Comparison of ENCODE assay signal across 8 mouse cellular contexts in genomic region chr5:24540387-24541143, GRCm38 (mm10). TPM values are rescaled to one million over a fixed set of nuclear protein-coding genes. Genes with fewer than 3 reads are reported as not detected.
DNase-seq lines count a peak whose midpoint lies in the region; ATAC-seq and TF ChIP-seq lines count a peak whose summit lies in the region.

Gene Asb10, minus strand, starts transcription at chr5:24540978.

- no peak within 1 kb of the TSS for H3K27ac ChIP-seq in forebrain, embryonic 13.5 days
- H3K27ac ChIP-seq in forebrain, embryonic 15.5 days (replicated peaks) = no peak within 1 kb of the TSS
- H3K27ac ChIP-seq in kidney, postnatal 0 days = no peak within 1 kb of the TSS

- peak; percentile 74 for DNase-seq in adrenal gland, postnatal 14 days
- DNase-seq in heart, adult 9 months (ENCODE audit: low spot score in 2 of 2) = peak; percentile 80 to 84
- peak; percentile 73 for DNase-seq in kidney, postnatal 0 days (ENCODE audit: low spot score)
- peak; percentile 33 for DNase-seq in lung, adult 2 months
- peak; percentile 16 for DNase-seq in telencephalon, adult 2 months (ENCODE audit: low read depth, low spot score)
- no peak for DNase-seq in T-cell, adult 2 months (ENCODE audit: low spot score)

- H3K27me3 ChIP-seq in forebrain, embryonic 13.5 days = 0 out of 2 replicates have a peak, but pooled peaks cover 3% of the 10 kb centered on the region
- no peaks in the 10 kb centered on the region for H3K27me3 ChIP-seq in forebrain, embryonic 15.5 days
- 0 out of 2 replicates have a peak, but pooled peaks cover under 1% of the 10 kb centered on the region for H3K27me3 ChIP-seq in kidney, postnatal 0 days (ENCODE audit: insufficient read depth, low read length)

- no peak for TF ChIP-seq POLR2A in lung, adult 2 months (IDR thresholded peaks at IDR 0.05; ENCODE audit: borderline replicate concordance, extremely low read depth, low read depth, low read length)

- no peak within 1 kb of the TSS for H3K4me2 ChIP-seq in forebrain, embryonic 13.5 days
- no peak within 1 kb of the TSS for H3K4me2 ChIP-seq in forebrain, embryonic 15.5 days (replicated peaks)
- H3K4me2 ChIP-seq in kidney, postnatal 0 days (ENCODE audit: low read length) = peak within 1 kb of the TSS; percentile 55

- 51% methylated on average over 14 of the region's 14 CpGs for WGBS in forebrain, embryonic 13.5 days
- WGBS in forebrain, embryonic 15.5 days = 53% methylated on average over 14 of the region's 14 CpGs
- WGBS in kidney, postnatal 0 days = 17% methylated on average over 14 of the region's 14 CpGs
- WGBS in lung, adult 2 months = 19% methylated on average over 14 of the region's 14 CpGs

- H3K36me3 ChIP-seq in forebrain, embryonic 13.5 days (ENCODE audit: poor library complexity, severe bottlenecking) = no peaks in the 10 kb centered on the region
- no peaks in the 10 kb centered on the region for H3K36me3 ChIP-seq in forebrain, embryonic 15.5 days
- H3K36me3 ChIP-seq in kidney, postnatal 0 days (ENCODE audit: insufficient read depth, low read length) = no peaks in the 10 kb centered on the region

- TF ChIP-seq CTCF in kidney, postnatal 0 days (IDR thresholded peaks at IDR 0.05; ENCODE audit: low read depth) = peak; percentile 17; the same call in 1 of the 2 replicates
- TF ChIP-seq CTCF in lung, adult 2 months (IDR thresholded peaks at IDR 0.05; ENCODE audit: insufficient read depth, low read length) = no peak

- H3K9me3 ChIP-seq in forebrain, embryonic 13.5 days (replicated peaks) = no peaks in the 10 kb centered on the region
- no peaks in the 10 kb centered on the region for H3K9me3 ChIP-seq in forebrain, embryonic 15.5 days
- no peaks in the 10 kb centered on the region for H3K9me3 ChIP-seq in kidney, postnatal 0 days (replicated peaks; ENCODE audit: low read length)

- H3K4me1 ChIP-seq in forebrain, embryonic 13.5 days = peaks cover 23% of the 10 kb centered on the region
- 0 out of 2 replicates have a peak, but pooled peaks cover 8% of the 10 kb centered on the region for H3K4me1 ChIP-seq in forebrain, embryonic 15.5 days
- H3K4me1 ChIP-seq in kidney, postnatal 0 days (replicated peaks; ENCODE audit: insufficient read depth, low read length) = peaks cover 21% of the 10 kb centered on the region; the same call in 1 of the 2 replicates
- peaks cover 6% of the 10 kb centered on the region for H3K4me1 ChIP-seq in lung, adult 2 months (ENCODE audit: control insufficient read depth, insufficient read depth, low read length)

- no peak within 1 kb of the TSS for H3K4me3 ChIP-seq in forebrain, embryonic 13.5 days
- no peak within 1 kb of the TSS for H3K4me3 ChIP-seq in forebrain, embryonic 15.5 days
- peak within 1 kb of the TSS; percentile 7; the same call in 1 of the 2 replicates for H3K4me3 ChIP-seq in kidney, postnatal 0 days (replicated peaks; ENCODE audit: low read depth, low read length)
- no peak within 1 kb of the TSS for H3K4me3 ChIP-seq in lung, adult 2 months (replicated peaks; ENCODE audit: extremely low read depth, low read depth, low read length)

- ATAC-seq in forebrain, embryonic 13.5 days = no peak
- no peak for ATAC-seq in forebrain, embryonic 15.5 days (replicated peaks)
- ATAC-seq in kidney, postnatal 0 days (replicated peaks; ENCODE audit: low FRiP score, low read depth) = peak; percentile 73

- 0 out of 2 replicates have a peak within 1 kb of the TSS, but pooled peaks have one; percentile 5 for H3K9ac ChIP-seq in forebrain, embryonic 13.5 days
- H3K9ac ChIP-seq in forebrain, embryonic 15.5 days (replicated peaks) = no peak within 1 kb of the TSS
- H3K9ac ChIP-seq in kidney, postnatal 0 days (ENCODE audit: low read depth, low read length) = peak within 1 kb of the TSS; percentile 10; the same call in 1 of the 2 replicates

RNA-seq across cellular contexts. Expression of gene Asb10, which starts in this region (rescaled TPM):
- polyA plus RNA-seq in forebrain, embryonic 13.5 days (2015; fragmentation: Nextera tagmentation; extraction: Ambion mirVana) = 0.06 and 0.15 TPM in 2 replicates
- 0.11 and 0.42 TPM in 2 replicates for polyA plus RNA-seq in forebrain, embryonic 15.5 days (2015; fragmentation: Nextera tagmentation; extraction: Ambion mirVana)
- total RNA-seq in adrenal gland, postnatal 14 days (2021) = 0.15 and 0.19 TPM in 2 replicates
- 0.69 and 0.93 TPM in 2 replicates for polyA plus RNA-seq in kidney, postnatal 0 days (2015; fragmentation: Nextera tagmentation; extraction: Ambion mirVana)
- polyA plus RNA-seq in lung, adult 2 months (2012; rRNA removed) = 2.2 and 4.9 TPM in 2 replicates

Comparison
In these comparisons a context has a peak if more than half of its experiments do, and no peak if none do; other contexts are left out.
1. Peak in DNase-seq in adrenal gland, postnatal 14 days; RNA of the gene not detected or under 1 TPM.
2. Peak in DNase-seq, ATAC-seq, H3K4me3 ChIP-seq, H3K9ac ChIP-seq and H3K4me2 ChIP-seq in kidney, postnatal 0 days; RNA of the gene not detected or under 1 TPM.